Mouse (Mus musculus) cortical plate, adult 2 months (tissue): ENCODE results near the gene Ccnb1. TPM values are rescaled to one million over a fixed set of nuclear protein-coding genes. Genes with fewer than 3 reads are reported as not detected.

Source experiments
- H3K27ac ChIP-seq: fragments of 200-500 bp; 2 replicates; pipeline ENCODE4 v1.5.1; 2012; ENCODE audit warnings: low read length, control low read depth, inconsistent platforms; ENCODE audit not compliant: insufficient read depth
- H3K4me1 ChIP-seq: fragments of 200-500 bp; 2 replicates; pipeline ENCODE4 v1.6.1; 2011; ENCODE audit warnings: low read length; ENCODE audit not compliant: control insufficient read depth, insufficient read depth
- H3K4me3 ChIP-seq: fragments of 200-500 bp; 2 replicates; pipeline ENCODE4 v1.5.1; 2011; ENCODE audit warnings: mild to moderate bottlenecking, low read length, control low read depth; ENCODE audit not compliant: insufficient read depth
- CTCF ChIP-seq: fragments of 200-500 bp; IDR thresholded peaks from 2 replicates; pipeline ENCODE4 v1.5.1; 2011; ENCODE audit warnings: mild to moderate bottlenecking, control low read depth, low read length; ENCODE audit not compliant: insufficient read depth; ENCODE audit errors: extremely low read depth
- POLR2A ChIP-seq: fragments of 200-500 bp; IDR thresholded peaks from 2 replicates; pipeline ENCODE4 v1.6.1; 2011; ENCODE audit warnings: mild to moderate bottlenecking, low read length, control low read depth; ENCODE audit not compliant: insufficient read depth; ENCODE audit errors: extremely low read depth
- polyA plus RNA-seq: library from polyadenylated mRNA; depleted of rRNA; stranded (reverse); fragments of >200 nt; gene quantifications from 2 replicates; pipeline ENCODE4 v1.2.3, GENCODE M21; 2012; rRNA removed

Gene Ccnb1
- polyA plus RNA-seq, result 0.49 and 1.3 TPM in 2 replicates

DNA sequence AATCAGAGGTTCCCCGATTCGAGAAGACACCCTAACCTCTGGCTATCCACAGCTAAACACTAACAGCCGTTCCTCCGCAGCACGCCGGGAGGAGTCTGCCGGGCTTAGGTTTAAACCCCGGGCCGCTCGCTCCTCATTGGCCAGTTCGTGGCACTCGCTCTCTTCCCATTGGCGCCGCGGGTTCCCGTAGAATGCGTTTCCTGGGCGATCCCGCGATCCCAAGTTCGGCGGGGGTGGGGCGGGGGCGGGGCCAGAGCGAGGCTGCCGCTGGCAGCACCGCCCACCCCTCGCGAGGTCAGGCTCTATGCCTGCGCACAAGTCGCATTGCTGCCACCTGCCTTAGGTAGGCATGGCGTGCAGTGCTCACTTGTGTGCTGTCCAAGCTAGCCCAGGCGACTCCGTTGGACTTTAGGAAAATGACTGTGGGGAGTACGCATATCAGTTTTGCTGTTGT lies at the start of gene Ccnb1:
Ccnb1 (minus strand) TSS at position 157 of the 454 bp plus-strand sequence.
- Histone ChIP-seq H3K4me1 (no peaks in the 10 kb centered on the region), H3K27ac (no peak within 1 kb of the TSS), H3K4me3 (peak within 1 kb of the TSS; percentile 57)
- 0 out of 2 replicates have a peak, but pooled peaks have one; percentile 8 for TF ChIP-seq CTCF
- peak; percentile 46; the same call in 1 of the 2 replicates for TF ChIP-seq POLR2A

DNA sequence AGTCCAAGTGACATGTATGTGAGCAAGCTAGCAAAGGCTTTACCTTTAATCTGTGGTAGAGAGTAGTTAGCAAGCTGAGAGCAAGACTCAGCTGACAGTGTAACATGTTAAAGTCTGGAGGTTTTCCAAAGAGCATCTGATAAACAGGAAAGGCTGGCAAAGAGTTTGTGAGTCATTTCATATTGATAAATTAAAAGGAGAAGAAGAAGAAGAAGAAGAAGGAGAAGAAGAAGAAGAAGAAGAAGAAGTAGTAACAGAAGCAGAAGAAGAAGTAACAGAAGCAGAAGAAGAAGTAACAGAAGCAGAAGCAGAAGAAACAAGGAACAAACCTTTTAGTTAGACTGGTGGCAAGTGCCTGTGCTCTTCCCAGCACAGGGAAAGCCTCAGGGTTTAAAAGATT lies 48.4 kb upstream of the Ccnb1 start:
- Histone ChIP-seq H3K27ac (no peak overlapping the region), H3K4me1 (peaks cover 3% of the 10 kb centered on the region), H3K4me3 (no peak overlapping the region)
- TF ChIP-seq CTCF (no peak), POLR2A (no peak)

DNA sequence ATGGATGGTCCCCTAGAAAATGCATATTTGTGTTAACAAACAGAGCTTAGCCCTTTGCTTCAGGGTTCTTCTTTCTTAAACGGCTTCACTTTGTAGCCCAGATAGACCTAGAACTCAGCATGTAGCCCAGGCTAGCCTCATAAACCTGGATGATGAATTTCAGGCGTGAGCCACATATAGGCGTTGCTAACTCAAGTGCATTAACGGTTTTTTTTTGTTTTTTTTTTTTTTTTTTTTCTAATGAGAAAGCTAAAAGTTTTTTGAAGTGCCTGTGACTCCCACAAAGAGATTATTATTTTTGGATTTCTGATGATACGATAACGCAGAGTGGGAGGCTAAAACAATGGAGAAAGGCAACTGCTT lies 47.3 kb upstream of the Ccnb1 start:
- TF ChIP-seq CTCF, result no peak
- no peak for TF ChIP-seq POLR2A
- no peak overlapping the region for H3K27ac ChIP-seq
- peaks cover 3% of the 10 kb centered on the region for H3K4me1 ChIP-seq
- peak overlapping the region; percentile 64 for H3K4me3 ChIP-seq

DNA sequence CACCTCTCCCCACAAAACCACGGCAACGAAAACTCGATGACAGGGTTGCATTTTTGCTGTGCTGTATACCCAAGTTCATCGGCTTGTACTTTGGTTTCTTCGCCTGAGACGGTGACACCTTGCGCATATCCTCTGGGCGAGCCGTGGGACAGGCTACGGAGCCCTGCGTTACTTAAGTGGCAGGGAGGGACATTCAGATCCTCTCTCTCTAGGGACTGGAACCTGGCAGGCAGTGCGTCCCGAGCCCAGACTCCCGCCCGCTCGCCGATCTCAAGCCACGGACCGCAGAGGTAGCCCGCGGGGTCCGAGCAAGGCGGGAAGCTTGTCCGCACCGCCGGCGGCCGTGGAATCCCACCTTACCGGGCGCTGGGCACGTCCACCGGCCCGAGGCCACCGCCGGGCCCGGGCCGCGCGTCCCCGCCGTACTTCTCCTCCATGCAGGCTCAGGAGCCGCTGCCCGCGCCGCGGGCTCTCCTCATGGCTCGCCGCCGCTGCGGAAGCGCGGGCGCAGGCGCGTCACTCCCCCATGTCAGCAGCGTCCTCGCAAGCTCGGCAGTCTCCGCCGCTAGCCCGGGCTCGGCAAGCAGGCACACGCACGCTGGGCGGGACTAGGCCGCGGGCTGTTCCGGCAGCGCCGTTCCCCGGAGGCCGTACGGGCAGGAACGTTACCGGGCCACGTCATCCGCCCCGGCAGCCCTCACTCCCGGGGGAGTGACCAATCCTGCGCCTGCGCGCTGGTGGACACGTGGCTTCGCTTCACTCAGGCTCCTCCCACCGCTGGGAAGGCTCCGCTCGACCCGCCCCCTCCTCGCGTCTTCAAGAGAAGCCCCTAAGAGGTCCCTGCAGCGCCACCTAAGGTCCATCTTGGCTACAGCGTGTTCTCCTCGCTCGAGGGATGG lies 46.6 kb upstream of the Ccnb1 start, which contains the start of gene Slc30a5:
Slc30a5 (minus strand) TSS at position 687 of the 899 bp plus-strand sequence.
- H3K27ac ChIP-seq, result peak within 1 kb of the TSS; percentile 62
- H3K4me3 ChIP-seq, result peak within 1 kb of the TSS; percentile 64
- TF ChIP-seq POLR2A (peak; percentile 92), CTCF (peak; percentile 74)
- H3K4me1 ChIP-seq, result peaks cover 3% of the 10 kb centered on the region

DNA sequence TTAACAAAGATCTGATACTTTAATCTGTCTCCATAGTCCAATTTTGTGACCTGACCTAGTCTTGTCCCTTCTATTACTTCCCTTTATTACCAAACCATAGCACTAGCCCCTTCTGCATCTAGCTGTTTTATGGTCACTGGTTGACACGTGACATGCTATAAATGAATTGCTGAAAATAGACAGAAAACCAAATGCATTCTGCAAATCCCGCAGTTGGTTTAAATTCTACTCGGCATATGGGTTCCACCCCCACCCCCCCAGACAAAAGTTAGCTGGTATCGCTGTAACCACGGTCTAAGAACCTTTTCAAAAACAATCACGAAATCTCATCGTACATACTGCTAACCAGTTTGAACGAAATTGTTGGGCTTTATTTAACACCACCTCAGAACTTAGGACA lies 45.8 kb upstream of the Ccnb1 start:
- peak overlapping the region; percentile 64 for H3K4me3 ChIP-seq
- H3K27ac ChIP-seq, result no peak overlapping the region
- H3K4me1 ChIP-seq, result peaks cover 3% of the 10 kb centered on the region
- TF ChIP-seq POLR2A (no peak), CTCF (no peak)

DNA sequence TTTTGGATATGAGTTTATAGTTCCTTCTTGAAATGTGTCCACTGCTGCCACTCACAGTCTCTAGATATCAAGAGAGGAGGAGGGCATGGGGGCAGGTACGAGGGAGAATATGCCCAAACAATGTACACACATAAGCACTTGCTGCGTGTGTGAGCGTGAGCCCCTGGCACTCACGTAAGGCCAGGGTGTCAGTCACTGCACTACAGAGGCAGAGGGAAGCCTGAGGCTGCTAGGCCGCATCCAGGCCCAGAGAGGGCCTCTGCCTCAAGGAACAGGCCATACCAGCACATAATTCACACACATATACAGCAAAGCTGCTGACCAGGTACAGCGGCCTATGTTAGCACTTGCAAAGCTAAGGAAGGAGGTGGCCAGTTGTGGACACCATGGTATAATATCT lies 44.8 kb upstream of the Ccnb1 start:
- no peak for TF ChIP-seq POLR2A
- no peak for TF ChIP-seq CTCF
- H3K4me1 ChIP-seq, result peaks cover 3% of the 10 kb centered on the region
- H3K4me3 ChIP-seq, result no peak overlapping the region
- H3K27ac ChIP-seq, result no peak overlapping the region

DNA sequence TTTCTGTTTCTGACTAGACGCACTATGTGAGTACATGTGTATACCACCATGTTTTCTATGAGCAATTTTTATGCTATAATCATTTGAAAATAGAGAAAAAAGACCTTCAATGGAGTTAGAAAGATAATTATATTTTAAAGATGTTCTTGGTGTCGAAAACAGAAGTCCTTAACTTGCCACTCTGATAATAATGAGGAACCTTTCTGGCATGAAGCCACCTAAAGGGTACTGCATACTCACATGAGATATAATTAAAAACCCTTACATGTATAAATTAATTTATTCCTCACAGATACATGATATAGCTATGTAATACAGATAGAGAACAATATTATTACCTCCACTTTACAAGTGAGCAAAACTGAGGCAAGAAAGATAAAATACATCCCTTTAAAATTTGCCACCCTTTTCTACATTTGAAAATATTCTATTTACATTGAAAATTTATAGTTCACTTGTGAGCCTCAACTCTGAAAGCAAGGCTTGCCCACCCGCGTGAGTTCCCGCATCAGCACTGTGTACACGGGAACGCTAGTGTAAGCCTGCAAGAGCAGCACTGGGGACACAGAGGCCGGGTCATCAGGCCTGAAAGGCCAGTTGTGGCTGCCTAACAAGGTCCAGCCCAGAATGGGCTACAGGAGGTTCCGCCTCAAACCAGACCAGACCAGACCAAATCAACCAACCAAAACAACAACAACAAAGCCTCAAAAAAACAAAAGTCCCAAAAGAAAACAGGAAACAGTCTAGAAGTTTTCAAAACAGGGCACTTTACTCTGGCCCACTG lies 39.4 kb upstream of the Ccnb1 start:
- TF ChIP-seq POLR2A (no peak), CTCF (no peak)
- Histone ChIP-seq H3K4me3 (no peak overlapping the region), H3K27ac (no peak overlapping the region), H3K4me1 (no peaks in the 10 kb centered on the region)

DNA sequence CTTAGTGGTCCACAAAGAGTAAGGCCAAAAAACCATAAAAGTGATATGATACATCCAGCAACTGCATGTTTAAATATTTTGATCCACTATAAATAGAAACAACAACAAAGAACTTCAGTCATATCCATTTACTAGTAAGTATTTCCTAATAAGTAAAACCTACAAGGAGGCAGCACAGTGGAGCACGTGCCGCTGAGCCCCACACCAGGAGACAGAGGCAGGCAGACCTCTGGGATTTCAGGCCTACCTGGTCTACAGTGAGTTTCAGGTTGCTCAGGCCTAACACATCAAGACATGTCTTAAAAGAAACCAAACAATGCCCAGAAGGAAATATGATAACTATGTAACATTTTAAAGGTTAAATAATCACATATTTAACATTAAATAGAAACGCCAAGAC lies 38.5 kb upstream of the Ccnb1 start:
- TF ChIP-seq CTCF, result no peak
- no peak for TF ChIP-seq POLR2A
- Histone ChIP-seq H3K4me3 (no peak overlapping the region), H3K4me1 (no peaks in the 10 kb centered on the region), H3K27ac (no peak overlapping the region)

DNA sequence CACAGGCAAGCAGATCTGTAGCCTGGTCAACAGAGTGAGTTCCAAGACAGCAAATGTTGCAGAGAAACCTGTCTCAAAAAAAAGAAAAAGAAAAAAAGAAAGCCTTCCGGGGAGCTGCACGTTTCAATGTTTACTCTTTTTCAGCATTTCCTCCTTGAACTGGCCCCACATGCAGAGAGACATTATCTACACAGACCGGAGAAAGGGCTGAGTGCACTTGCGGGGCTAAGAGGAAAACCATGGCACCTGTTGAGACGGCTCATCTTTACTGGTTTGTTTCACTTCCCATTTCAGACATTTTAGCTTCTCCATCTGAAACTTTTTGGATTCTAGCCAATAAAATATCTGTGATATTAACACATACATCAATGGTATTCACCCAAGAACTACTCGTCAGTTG lies 37.9 kb upstream of the Ccnb1 start:
- TF ChIP-seq CTCF, result no peak
- no peak for TF ChIP-seq POLR2A

More for the DNA sequence above, 37.9 kb upstream of the Ccnb1 start:
- no peak overlapping the region for H3K4me3 ChIP-seq
- no peaks in the 10 kb centered on the region for H3K4me1 ChIP-seq
- H3K27ac ChIP-seq, result no peak overlapping the region
